Mouse (Mus musculus): ENCODE data around the gene Calhm3. TPM values are rescaled to one million over a fixed set of nuclear protein-coding genes. Genes with fewer than 3 reads are reported as not detected.

The Calhm3 gene
- polyA plus RNA-seq, 1 experiment = not detected

- 22% methylated on average over 6 of the region's 6 CpGs for WGBS
- H3K4me1 ChIP-seq (ENCODE audit: control insufficient read depth, insufficient read depth, low read length) = no peaks in the 10 kb centered on the region
- H3K4me3 ChIP-seq (ENCODE audit: insufficient read depth, low read depth, low read length) = peak overlapping the region; percentile 66
- peak overlapping the region; percentile 75 for H3K27ac ChIP-seq (ENCODE audit: insufficient read depth, low read depth, low read length)
- no peaks in the 10 kb centered on the region for H3K27me3 ChIP-seq (replicated peaks; ENCODE audit: control insufficient read depth, insufficient read depth, low read length)
- no peaks in the 10 kb centered on the region for H3K36me3 ChIP-seq (ENCODE audit: control insufficient read depth, insufficient read depth, low read length)
- DNase-seq = peak; percentile 62
- TF ChIP-seq CTCF (conservative IDR thresholded peaks at IDR 0.05; ENCODE audit: insufficient read depth, insufficient read length, low read depth, low read length) (no peak), POLR2A (IDR thresholded peaks at IDR 0.05; ENCODE audit: low read depth, low read length) (no peak)
These were observed 20.4 kb downstream of the Calhm3 start for GRCm38 (mm10) chr19:47137051-47137581.

GRCm38 (mm10) chr19:47136170-47136569, 21.4 kb downstream of the Calhm3 start:
- H3K27ac ChIP-seq (ENCODE audit: insufficient read depth, low read depth, low read length) = no peak overlapping the region
- TF ChIP-seq CTCF (conservative IDR thresholded peaks at IDR 0.05; ENCODE audit: insufficient read depth, insufficient read length, low read depth, low read length) (no peak), POLR2A (IDR thresholded peaks at IDR 0.05; ENCODE audit: low read depth, low read length) (no peak)

GRCm38 (mm10) chr19:47135568-47135967, 22.0 kb downstream of the Calhm3 start:
- no peak for DNase-seq
- TF ChIP-seq POLR2A (IDR thresholded peaks at IDR 0.05; ENCODE audit: low read depth, low read length) = no peak
- no peak for TF ChIP-seq CTCF (conservative IDR thresholded peaks at IDR 0.05; ENCODE audit: insufficient read depth, insufficient read length, low read depth, low read length)
- Histone ChIP-seq H3K27me3 (replicated peaks; ENCODE audit: control insufficient read depth, insufficient read depth, low read length) (no peaks in the 10 kb centered on the region), H3K27ac (ENCODE audit: insufficient read depth, low read depth, low read length) (no peak overlapping the region), H3K4me3 (ENCODE audit: insufficient read depth, low read depth, low read length) (no peak overlapping the region), H3K4me1 (ENCODE audit: control insufficient read depth, insufficient read depth, low read length) (no peaks in the 10 kb centered on the region), H3K36me3 (ENCODE audit: control insufficient read depth, insufficient read depth, low read length) (no peaks in the 10 kb centered on the region)
- 88% methylated on average over 17 of the region's 17 CpGs for WGBS

More at GRCm38 (mm10) chr19:47136170-47136569, 21.4 kb downstream of the Calhm3 start:
- Histone ChIP-seq H3K4me1 (ENCODE audit: control insufficient read depth, insufficient read depth, low read length) (no peaks in the 10 kb centered on the region), H3K27me3 (replicated peaks; ENCODE audit: control insufficient read depth, insufficient read depth, low read length) (no peaks in the 10 kb centered on the region), H3K36me3 (ENCODE audit: control insufficient read depth, insufficient read depth, low read length) (no peaks in the 10 kb centered on the region), H3K4me3 (ENCODE audit: insufficient read depth, low read depth, low read length) (no peak overlapping the region)
- 87% methylated on average over 5 of the region's 5 CpGs for WGBS
- no peak for DNase-seq

- no peaks in the 10 kb centered on the region for H3K36me3 ChIP-seq (ENCODE audit: control insufficient read depth, insufficient read depth, low read length)
- H3K27ac ChIP-seq (ENCODE audit: insufficient read depth, low read depth, low read length) = no peak overlapping the region
- no peaks in the 10 kb centered on the region for H3K4me1 ChIP-seq (ENCODE audit: control insufficient read depth, insufficient read depth, low read length)
- WGBS = 83% methylated on average over 7 of the region's 7 CpGs
- no peak for TF ChIP-seq POLR2A (IDR thresholded peaks at IDR 0.05; ENCODE audit: low read depth, low read length)
- no peak for TF ChIP-seq CTCF (conservative IDR thresholded peaks at IDR 0.05; ENCODE audit: insufficient read depth, insufficient read length, low read depth, low read length)
- peak; percentile 11 for DNase-seq
- H3K4me3 ChIP-seq (ENCODE audit: insufficient read depth, low read depth, low read length) = no peak overlapping the region
- H3K27me3 ChIP-seq (replicated peaks; ENCODE audit: control insufficient read depth, insufficient read depth, low read length) = no peaks in the 10 kb centered on the region
These were observed 24.4 kb downstream of the Calhm3 start for GRCm38 (mm10) chr19:47133161-47133560.

GRCm38 (mm10) chr19:47130551-47131125, 26.9 kb downstream of the Calhm3 start:
- Histone ChIP-seq H3K27me3 (replicated peaks; ENCODE audit: control insufficient read depth, insufficient read depth, low read length) (no peaks in the 10 kb centered on the region), H3K27ac (ENCODE audit: insufficient read depth, low read depth, low read length) (no peak overlapping the region), H3K4me3 (ENCODE audit: insufficient read depth, low read depth, low read length) (no peak overlapping the region), H3K4me1 (ENCODE audit: control insufficient read depth, insufficient read depth, low read length) (no peaks in the 10 kb centered on the region), H3K36me3 (ENCODE audit: control insufficient read depth, insufficient read depth, low read length) (no peaks in the 10 kb centered on the region)
- WGBS = 95% methylated on average over 15 of the region's 15 CpGs
- TF ChIP-seq CTCF (conservative IDR thresholded peaks at IDR 0.05; ENCODE audit: insufficient read depth, insufficient read length, low read depth, low read length) = no peak
- TF ChIP-seq POLR2A (IDR thresholded peaks at IDR 0.05; ENCODE audit: low read depth, low read length) = no peak
- DNase-seq = no peak

- Histone ChIP-seq H3K27ac (ENCODE audit: insufficient read depth, low read depth, low read length) (no peak overlapping the region), H3K4me3 (ENCODE audit: insufficient read depth, low read depth, low read length) (no peak overlapping the region), H3K36me3 (ENCODE audit: control insufficient read depth, insufficient read depth, low read length) (no peaks in the 10 kb centered on the region), H3K4me1 (ENCODE audit: control insufficient read depth, insufficient read depth, low read length) (no peaks in the 10 kb centered on the region), H3K27me3 (replicated peaks; ENCODE audit: control insufficient read depth, insufficient read depth, low read length) (no peaks in the 10 kb centered on the region)
- no peak for DNase-seq
- 90% methylated on average over 11 of the region's 11 CpGs for WGBS
- TF ChIP-seq CTCF (conservative IDR thresholded peaks at IDR 0.05; ENCODE audit: insufficient read depth, insufficient read length, low read depth, low read length) (no peak), POLR2A (IDR thresholded peaks at IDR 0.05; ENCODE audit: low read depth, low read length) (no peak)
These were observed 28.7 kb downstream of the Calhm3 start for GRCm38 (mm10) chr19:47128835-47129234.

- H3K27me3 ChIP-seq (replicated peaks; ENCODE audit: control insufficient read depth, insufficient read depth, low read length) = no peaks in the 10 kb centered on the region
- no peak overlapping the region for H3K27ac ChIP-seq (ENCODE audit: insufficient read depth, low read depth, low read length)
- WGBS = 91% methylated on average over 10 of the region's 10 CpGs
- H3K4me1 ChIP-seq (ENCODE audit: control insufficient read depth, insufficient read depth, low read length) = no peaks in the 10 kb centered on the region
- no peaks in the 10 kb centered on the region for H3K36me3 ChIP-seq (ENCODE audit: control insufficient read depth, insufficient read depth, low read length)
- TF ChIP-seq POLR2A (IDR thresholded peaks at IDR 0.05; ENCODE audit: low read depth, low read length) (no peak), CTCF (conservative IDR thresholded peaks at IDR 0.05; ENCODE audit: insufficient read depth, insufficient read length, low read depth, low read length) (no peak)
- no peak overlapping the region for H3K4me3 ChIP-seq (ENCODE audit: insufficient read depth, low read depth, low read length)
- DNase-seq = no peak
These were observed 29.4 kb downstream of the Calhm3 start for GRCm38 (mm10) chr19:47128164-47128563.

All from kidney, adult 2 months (tissue).